Mouse (Mus musculus) stomach, embryonic 14.5 days (tissue): ENCODE results near the gene G430095P16Rik. TPM values are rescaled to one million over a fixed set of nuclear protein-coding genes. Genes with fewer than 3 reads are reported as not detected.

ENCODE experiments used
- ATAC-seq: fragments of 200-750 bp; cut with Nextera tagmentation; 2 replicates; pipeline ENCODE4 v1.8.0; 2017; ENCODE audit warnings: low read depth, moderate TSS enrichment; ENCODE audit not compliant: insufficient number of reproducible peaks, insufficient read depth, low FRiP score
- H3K27ac ChIP-seq: fragments of 300-500 bp; sonication (generic); 2 replicates; pipeline ENCODE4 v1.5.1; 2014; ENCODE audit warnings: mild to moderate bottlenecking, low read length, moderate library complexity, mixed read lengths
- H3K27me3 ChIP-seq: fragments of 300-500 bp; sonication (generic); 2 replicates; pipeline ENCODE4 v1.6.1; 2014; ENCODE audit warnings: low read length, control low read depth, mixed read lengths; ENCODE audit not compliant: control insufficient read depth, insufficient read depth
- H3K36me3 ChIP-seq: fragments of 300-500 bp; sonication (generic); 2 replicates; pipeline ENCODE4 v1.6.1; 2014; ENCODE audit warnings: mild to moderate bottlenecking, control low read depth, low read length, moderate library complexity, mixed read lengths; ENCODE audit not compliant: control insufficient read depth, insufficient read depth
- H3K4me1 ChIP-seq: fragments of 300-500 bp; sonication (generic); 2 replicates; pipeline ENCODE4 v1.6.1; 2014; ENCODE audit warnings: low read length, control low read depth, mixed read lengths; ENCODE audit not compliant: control insufficient read depth, insufficient read depth
- H3K4me2 ChIP-seq: fragments of 300-500 bp; sonication (generic); replicated peaks from 2 replicates; pipeline ENCODE4 v1.6.1; 2014; ENCODE audit warnings: low read depth, low read length, control low read depth
- H3K4me3 ChIP-seq: fragments of 300-500 bp; sonication (generic); 2 replicates; pipeline ENCODE4 v1.5.1; 2014; ENCODE audit warnings: low read depth, low read length, control low read depth
- H3K9ac ChIP-seq: fragments of 300-500 bp; sonication (generic); replicated peaks from 2 replicates; pipeline ENCODE4 v1.6.1; 2014; ENCODE audit warnings: low read depth, mild to moderate bottlenecking, control low read depth, low read length, moderate library complexity, mixed read lengths
- H3K9me3 ChIP-seq: fragments of 300-500 bp; sonication (generic); 2 replicates; pipeline ENCODE4 v1.6.1; 2016; ENCODE audit warnings: low read depth, low read length, control low read depth; ENCODE audit not compliant: control insufficient read depth
- WGBS: fragments of 180-500 bp; shearing (Covaris S2); extraction: QIAGEN DNeasy Blood & Tissue Kit; methylation state at CpG from one replicate; pipeline ENCODE4 v1.1.7; 2014; 5-methylcytosine and 5-hydroxymethylcytosine counted together
- polyA plus RNA-seq: library from polyadenylated mRNA; unstranded; fragments of >200 nt; fragmentation: Nextera tagmentation; extraction: Ambion mirVana; gene quantifications from 2 replicates; pipeline ENCODE4 v1.2.1, GENCODE M21; 2014

The G430095P16Rik gene
- polyA plus RNA-seq, 1 experiment from 2014 or later = 5.0 TPM

DNA sequence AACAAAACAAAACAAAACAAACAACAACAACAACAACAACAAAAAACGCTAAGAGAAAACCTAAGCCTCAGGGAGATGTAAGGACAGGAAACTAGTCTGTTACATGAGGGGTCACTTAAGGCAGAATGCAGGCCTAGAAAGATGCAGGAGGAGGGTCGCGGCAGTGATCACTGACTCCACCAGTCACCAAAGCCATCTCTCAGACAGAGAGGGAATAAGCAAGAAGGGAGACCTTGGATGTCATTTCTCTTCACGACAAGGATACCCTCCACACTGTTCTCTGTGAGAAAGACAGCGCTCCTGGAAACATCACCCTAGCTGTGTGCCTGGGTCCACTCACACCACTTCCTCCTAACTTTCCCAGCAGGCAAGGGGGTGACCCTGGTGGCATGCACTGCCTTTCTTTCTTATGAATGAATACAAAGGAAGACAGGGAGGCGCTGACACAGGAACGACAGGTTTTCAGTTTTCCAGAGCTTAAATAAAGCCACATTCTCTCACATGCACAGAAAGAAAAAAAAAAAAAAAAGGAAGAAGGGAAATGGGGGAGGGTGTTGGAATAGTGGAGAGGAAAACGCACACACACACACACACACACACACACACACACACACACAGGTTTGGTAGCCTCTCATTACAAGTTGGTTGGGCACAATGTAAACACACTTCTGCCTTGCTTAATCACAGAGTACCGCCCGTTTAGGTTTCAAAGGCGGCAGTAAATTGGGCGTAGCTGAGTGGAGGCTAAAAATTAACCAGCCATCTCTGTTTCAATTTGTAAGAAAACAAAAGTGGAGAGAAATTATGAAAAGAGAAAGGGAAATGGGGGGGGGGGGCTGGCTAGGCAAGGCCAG lies 47.5 kb downstream of the G430095P16Rik start:
- Histone ChIP-seq H3K4me2 (no peak overlapping the region), H3K27me3 (peaks cover 7% of the 10 kb centered on the region; the same call in 1 of the 2 replicates), H3K36me3 (peaks cover 2% of the 10 kb centered on the region; the same call in 1 of the 2 replicates), H3K4me3 (no peak overlapping the region), H3K4me1 (peaks cover 27% of the 10 kb centered on the region), H3K9me3 (no peaks in the 10 kb centered on the region), H3K27ac (peak overlapping the region; percentile 55; the same call in 1 of the 2 replicates), H3K9ac (no peak overlapping the region)
- ATAC-seq = peak; percentile 42; the same call in 1 of the 2 replicates
- WGBS = 43% methylated on average over 12 of the region's 12 CpGs

DNA sequence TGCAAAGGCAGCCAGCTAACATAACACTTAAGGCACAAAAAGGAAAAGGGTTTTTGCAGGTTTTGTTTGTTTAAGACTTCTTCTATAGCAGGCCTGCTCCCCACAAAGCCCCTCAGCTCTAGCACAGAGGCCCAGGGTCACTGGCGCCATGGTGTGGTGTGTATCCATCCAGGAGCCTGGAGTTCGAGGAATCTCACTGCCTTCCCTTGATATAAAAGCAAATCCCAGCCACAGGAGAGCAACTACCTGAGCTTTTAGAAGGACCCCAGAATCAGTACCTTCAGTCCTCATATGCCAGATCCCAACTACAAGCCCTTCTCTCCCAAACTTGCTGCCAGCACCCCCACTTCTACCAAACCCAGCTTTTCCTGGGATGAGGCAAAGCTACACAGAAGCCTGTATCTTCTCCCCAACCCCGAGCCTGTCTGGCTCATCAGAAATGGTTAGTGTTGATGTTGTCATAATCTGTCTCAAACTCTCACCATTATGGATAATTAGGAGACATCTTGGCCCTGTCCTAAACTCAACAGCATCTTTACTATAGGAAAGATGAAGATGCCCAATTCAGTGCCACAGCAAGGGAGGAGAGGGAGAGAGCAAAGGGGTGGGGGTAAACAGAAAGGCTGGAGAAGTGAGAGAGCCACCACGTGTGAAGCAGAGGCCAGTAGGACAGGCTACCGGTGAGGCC lies 48.3 kb downstream of the G430095P16Rik start:
- H3K36me3 ChIP-seq = peaks cover 2% of the 10 kb centered on the region; the same call in 1 of the 2 replicates
- peaks cover 14% of the 10 kb centered on the region for H3K27me3 ChIP-seq
- H3K4me2 ChIP-seq = peak overlapping the region; percentile 5; the same call in 1 of the 2 replicates
- no peak overlapping the region for H3K4me3 ChIP-seq
- ATAC-seq = no peak
- peak overlapping the region; percentile 55; the same call in 1 of the 2 replicates for H3K27ac ChIP-seq
- H3K9me3 ChIP-seq = no peaks in the 10 kb centered on the region
- WGBS = 45% methylated on average over 5 of the region's 5 CpGs
- no peak overlapping the region for H3K9ac ChIP-seq
- peaks cover 28% of the 10 kb centered on the region for H3K4me1 ChIP-seq

DNA sequence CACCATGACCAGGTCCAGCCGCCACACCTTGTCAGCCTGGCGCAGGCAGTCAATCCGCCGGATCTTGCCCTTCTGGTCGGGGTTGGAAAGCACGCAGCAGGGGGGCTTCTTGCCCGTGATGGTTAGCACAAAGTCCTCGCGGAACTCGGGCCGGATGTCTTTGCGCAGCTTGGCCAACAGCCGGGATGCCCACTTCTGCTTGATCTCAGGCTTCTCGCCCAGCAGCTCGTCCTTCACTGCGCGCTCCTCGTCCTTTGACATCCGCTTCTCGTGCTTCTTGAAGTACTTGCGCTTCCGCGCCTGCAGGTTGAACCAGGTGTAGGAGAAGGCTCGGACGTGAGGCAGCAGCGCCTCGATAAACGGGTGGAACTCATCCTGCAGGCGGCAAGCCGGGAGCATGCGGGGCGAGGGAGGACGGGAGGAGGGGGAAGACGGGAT lies 49.2 kb downstream of the G430095P16Rik start:
- Histone ChIP-seq H3K4me2 (peak overlapping the region; percentile 34), H3K27me3 (peaks cover 18% of the 10 kb centered on the region), H3K4me3 (peak overlapping the region; percentile 1; the same call in 1 of the 2 replicates), H3K27ac (no peak overlapping the region), H3K36me3 (peaks cover 2% of the 10 kb centered on the region; the same call in 1 of the 2 replicates), H3K4me1 (peaks cover 27% of the 10 kb centered on the region), H3K9ac (no peak overlapping the region), H3K9me3 (no peaks in the 10 kb centered on the region)
- 18% methylated on average over 34 of the region's 34 CpGs for WGBS
- ATAC-seq = no peak

DNA sequence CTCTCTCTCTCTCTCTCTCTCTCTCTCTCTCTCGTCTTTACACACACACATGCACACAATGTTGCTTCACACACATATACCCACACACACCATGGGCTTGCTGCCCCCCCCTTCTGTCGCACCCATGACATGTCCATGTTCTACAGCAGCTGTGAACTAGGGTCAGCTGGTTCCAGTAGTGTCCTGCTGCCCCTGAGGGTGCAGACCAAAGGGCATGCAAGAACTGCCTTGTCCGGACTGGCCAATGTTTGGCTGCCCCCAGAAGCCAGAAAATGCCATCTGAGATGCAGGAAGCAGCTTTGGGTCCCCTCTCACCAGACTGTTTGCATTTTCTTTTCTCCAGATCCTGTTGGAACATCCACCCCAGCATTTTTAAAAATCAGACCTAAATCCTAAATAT lies 49.8 kb downstream of the G430095P16Rik start:
- Histone ChIP-seq H3K9ac (no peak overlapping the region; the same call in 1 of the 2 replicates), H3K27ac (no peak overlapping the region), H3K4me2 (peak overlapping the region; percentile 34), H3K36me3 (no peaks in the 10 kb centered on the region; the same call in 1 of the 2 replicates), H3K27me3 (peaks cover 22% of the 10 kb centered on the region), H3K4me3 (no peak overlapping the region), H3K4me1 (peaks cover 27% of the 10 kb centered on the region), H3K9me3 (no peaks in the 10 kb centered on the region)
- WGBS = 12% methylated on average over 3 of the region's 3 CpGs
- no peak for ATAC-seq

DNA sequence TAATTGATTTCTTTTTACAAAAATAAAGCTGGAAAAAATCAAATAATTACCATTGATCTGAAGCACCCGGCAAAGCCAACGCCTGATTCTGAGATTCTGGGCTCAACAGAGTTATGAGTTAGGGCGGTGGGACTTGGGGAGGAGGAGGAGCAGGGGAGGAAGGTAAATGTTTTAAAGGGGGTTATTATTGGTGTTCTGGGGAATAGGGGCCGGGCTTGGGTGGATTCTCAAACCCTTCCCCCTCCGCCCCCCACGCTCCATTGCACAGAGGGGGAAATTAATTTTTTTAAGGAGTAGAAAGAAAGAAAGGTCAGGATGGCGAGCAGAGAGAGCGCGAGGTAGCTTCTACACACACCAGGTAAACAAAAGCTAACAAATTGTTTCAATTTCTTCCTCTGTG lies 50.5 kb downstream of the G430095P16Rik start:
- peak overlapping the region; percentile 89; the same call in 1 of the 2 replicates for H3K27ac ChIP-seq
- peak overlapping the region; percentile 18 for H3K4me3 ChIP-seq
- H3K36me3 ChIP-seq = no peaks in the 10 kb centered on the region; the same call in 1 of the 2 replicates
- peaks cover 27% of the 10 kb centered on the region for H3K4me1 ChIP-seq
- H3K9me3 ChIP-seq = no peaks in the 10 kb centered on the region
- H3K27me3 ChIP-seq = peaks cover 28% of the 10 kb centered on the region
- no peak overlapping the region for H3K9ac ChIP-seq
- 4% methylated on average over 9 of the region's 9 CpGs for WGBS
- H3K4me2 ChIP-seq = peak overlapping the region; percentile 34
- ATAC-seq = no peak

DNA sequence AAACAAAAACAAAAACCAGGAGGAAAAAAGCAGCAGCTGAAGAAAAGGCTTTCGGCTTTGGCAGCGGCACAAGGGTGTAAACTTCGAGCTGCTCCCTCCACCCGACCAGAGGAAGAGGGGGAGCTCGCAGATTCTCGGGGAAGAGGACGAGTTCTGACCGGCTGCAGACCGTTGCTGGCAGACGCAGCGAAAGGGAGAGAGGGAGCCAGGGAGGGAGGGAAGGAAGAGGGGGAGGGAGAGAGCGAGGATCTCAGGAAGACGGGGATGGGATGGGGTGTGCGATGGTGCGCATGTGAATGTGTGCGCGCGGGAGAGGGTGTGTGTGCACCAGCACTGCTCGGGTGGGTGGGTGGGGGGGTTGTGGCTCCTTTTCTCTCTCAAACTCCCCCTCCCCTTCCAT lies 51.0 kb downstream of the G430095P16Rik start:
- peak overlapping the region; percentile 89 for H3K27ac ChIP-seq
- under 1% methylated on average over 19 of the region's 19 CpGs for WGBS
- peak; percentile 69; the same call in 1 of the 2 replicates for ATAC-seq
- H3K4me1 ChIP-seq = peaks cover 29% of the 10 kb centered on the region
- peak overlapping the region; percentile 18 for H3K4me3 ChIP-seq
- no peaks in the 10 kb centered on the region for H3K9me3 ChIP-seq
- no peak overlapping the region for H3K9ac ChIP-seq
- H3K36me3 ChIP-seq = no peaks in the 10 kb centered on the region
- peak overlapping the region; percentile 34 for H3K4me2 ChIP-seq
- H3K27me3 ChIP-seq = peaks cover 32% of the 10 kb centered on the region

DNA sequence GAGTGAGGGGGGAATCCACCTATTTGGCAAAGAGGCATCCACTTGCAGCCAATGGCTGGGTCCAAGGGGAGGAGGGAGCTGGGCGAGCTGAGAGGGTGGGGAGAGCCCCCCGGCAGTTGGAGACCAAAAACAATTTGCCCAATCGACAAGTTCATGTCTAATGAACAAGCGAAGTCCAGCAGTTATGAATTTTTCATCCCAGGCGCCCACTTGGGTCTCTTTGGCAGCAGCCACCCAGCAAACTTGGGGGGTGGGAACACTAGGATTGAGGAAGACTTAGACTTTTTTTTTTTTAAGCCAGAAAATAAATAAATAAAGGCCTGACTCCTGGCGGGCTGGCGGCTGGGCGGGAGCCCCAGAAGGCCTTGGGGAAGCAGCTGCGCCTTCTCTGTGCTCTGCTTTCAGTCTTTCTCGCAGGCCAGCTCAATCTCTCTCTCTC lies 51.7 kb downstream of the G430095P16Rik start:
- WGBS = 12% methylated on average over 10 of the region's 10 CpGs
- H3K9me3 ChIP-seq = no peaks in the 10 kb centered on the region
- peak overlapping the region; percentile 89 for H3K27ac ChIP-seq
- peak; percentile 48; the same call in 1 of the 2 replicates for ATAC-seq
- peak overlapping the region; percentile 18; the same call in 1 of the 2 replicates for H3K4me3 ChIP-seq
- H3K4me2 ChIP-seq = peak overlapping the region; percentile 34
- H3K9ac ChIP-seq = no peak overlapping the region
- no peaks in the 10 kb centered on the region for H3K36me3 ChIP-seq
- H3K27me3 ChIP-seq = peaks cover 37% of the 10 kb centered on the region
- H3K4me1 ChIP-seq = peaks cover 31% of the 10 kb centered on the region

DNA sequence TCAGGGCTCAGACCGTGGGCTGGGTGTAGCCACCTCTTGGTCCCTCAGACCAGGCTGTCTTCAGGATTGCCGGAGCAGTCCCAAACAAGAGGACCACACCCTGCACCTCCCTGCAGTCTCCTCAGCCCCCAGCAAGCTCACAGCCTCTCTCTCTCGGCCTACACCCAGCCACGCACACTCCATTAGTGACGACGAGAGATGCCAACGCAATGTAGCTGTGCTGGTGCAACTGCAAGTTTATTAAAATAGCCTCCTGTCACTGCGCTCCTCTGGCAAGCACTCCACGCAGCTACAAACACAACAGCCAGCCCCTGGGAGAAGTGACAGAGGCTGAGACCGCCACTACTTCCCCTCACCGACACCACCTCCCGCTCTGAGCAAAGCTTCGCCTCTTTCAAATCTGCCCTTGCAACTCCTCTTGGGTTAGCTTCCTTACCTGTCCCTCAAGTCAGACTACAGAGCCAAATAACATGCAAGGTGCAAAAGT lies 52.3 kb downstream of the G430095P16Rik start:
- Histone ChIP-seq H3K9ac (no peak overlapping the region; the same call in 1 of the 2 replicates), H3K9me3 (no peaks in the 10 kb centered on the region), H3K27me3 (peaks cover 41% of the 10 kb centered on the region), H3K4me2 (peak overlapping the region; percentile 34), H3K4me1 (peaks cover 36% of the 10 kb centered on the region), H3K36me3 (no peaks in the 10 kb centered on the region), H3K4me3 (no peak overlapping the region), H3K27ac (peak overlapping the region; percentile 89)
- 16% methylated on average over 13 of the region's 13 CpGs for WGBS
- ATAC-seq = no peak
